Mouse (Mus musculus) forebrain, postnatal 0 days (tissue): ENCODE results near the gene Nod1. TPM values are rescaled to one million over a fixed set of nuclear protein-coding genes. Genes with fewer than 3 reads are reported as not detected.

Experiments
- ATAC-seq: fragments of 200-750 bp; cut with Nextera tagmentation; 2 replicates; pipeline ENCODE4 v1.8.0; 2017; ENCODE audit warnings: mild to moderate bottlenecking, moderate library complexity
- DNase-seq: peaks from one replicate; pipeline ENCODE4 v3.0.0-alpha.2; 2015
- H3K27ac ChIP-seq: fragments of 300-500 bp; sonication (generic); 2 replicates; pipeline ENCODE4 v1.5.1; 2014; ENCODE audit warnings: low read depth, mild to moderate bottlenecking, antibody characterized with exemption, low read length, moderate library complexity, mixed read lengths
- H3K27me3 ChIP-seq: fragments of 300-500 bp; sonication (generic); 2 replicates; pipeline ENCODE4 v1.6.1; 2014; ENCODE audit warnings: mild to moderate bottlenecking, low read length, mixed read lengths; ENCODE audit not compliant: insufficient read depth
- H3K36me3 ChIP-seq: fragments of 300-500 bp; sonication (generic); 2 replicates; pipeline ENCODE4 v1.6.1; 2014; ENCODE audit warnings: mild to moderate bottlenecking, moderate library complexity; ENCODE audit not compliant: insufficient read depth
- H3K4me1 ChIP-seq: fragments of 300-500 bp; sonication (generic); 2 replicates; pipeline ENCODE4 v1.6.1; 2014; ENCODE audit warnings: antibody characterized with exemption; ENCODE audit not compliant: insufficient read depth
- H3K4me2 ChIP-seq: fragments of 300-500 bp; sonication (generic); 2 replicates; pipeline ENCODE4 v1.6.1; 2014; ENCODE audit warnings: low read depth, mild to moderate bottlenecking, moderate library complexity
- H3K4me3 ChIP-seq: fragments of 300-500 bp; sonication (generic); 2 replicates; pipeline ENCODE4 v1.5.1; 2014; ENCODE audit warnings: low read depth, low read length, mixed read lengths
- H3K9ac ChIP-seq: fragments of 300-500 bp; sonication (generic); 2 replicates; pipeline ENCODE4 v1.6.1; 2014; ENCODE audit warnings: mild to moderate bottlenecking
- H3K9me3 ChIP-seq: fragments of 300-500 bp; sonication (generic); 2 replicates; pipeline ENCODE4 v1.6.1; 2016; ENCODE audit warnings: low read length
- CTCF ChIP-seq: sonication (generic); IDR thresholded peaks from 2 replicates; pipeline ENCODE4 v1.5.1; 2016; ENCODE audit warnings: antibody characterized with exemption, control low read depth, low read depth
- WGBS: fragments of 180-500 bp; shearing (Covaris S2); extraction: QIAGEN DNeasy Blood & Tissue Kit; methylation state at CpG from one replicate; pipeline ENCODE4 v1.1.7; 2014; 5-methylcytosine and 5-hydroxymethylcytosine counted together
- polyA plus RNA-seq: library from polyadenylated mRNA; unstranded; fragments of >200 nt; fragmentation: Nextera tagmentation; extraction: Ambion mirVana; gene quantifications from 2 replicates; pipeline ENCODE4 v1.2.1, GENCODE M21; 2015
- total RNA-seq: library from RNA; depleted of rRNA; stranded (reverse); fragments of >200 nt; gene quantifications from 2 replicates; pipeline ENCODE4 v1.2.3, GENCODE M21; 2014

Gene Nod1
- total and polyA plus RNA-seq, 2 experiments from 2014 or later: 1.8 to 2.0 TPM

DNA sequence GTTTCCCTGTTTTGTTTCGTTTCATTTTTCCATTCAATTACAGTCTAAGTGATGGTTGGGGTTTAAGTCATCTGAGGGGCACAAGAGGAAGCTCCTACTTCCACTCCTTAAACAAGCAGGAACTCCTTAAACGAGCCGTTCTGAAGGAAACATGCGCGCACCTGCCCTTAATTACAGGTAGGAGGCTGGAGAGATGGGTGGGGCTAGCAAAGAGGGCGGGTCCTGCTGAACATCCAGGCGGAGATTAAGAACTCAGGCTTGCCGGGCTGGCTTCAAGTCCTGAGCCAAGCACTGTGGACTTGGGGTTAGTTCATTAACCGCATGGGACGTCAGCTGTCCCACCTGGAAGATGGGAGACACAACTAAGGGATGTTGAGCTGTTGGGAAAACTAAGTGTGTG is 4.8 kb downstream of the Nod1 start:
- Histone ChIP-seq H3K4me3 (no peak overlapping the region), H3K9ac (no peak overlapping the region), H3K4me1 (no peaks in the 10 kb centered on the region), H3K27me3 (no peaks in the 10 kb centered on the region; the same call in 1 of the 2 replicates), H3K9me3 (no peaks in the 10 kb centered on the region), H3K36me3 (no peaks in the 10 kb centered on the region), H3K4me2 (no peak overlapping the region), H3K27ac (no peak overlapping the region)
- TF ChIP-seq CTCF: no peak
- no peak for DNase-seq
- no peak for ATAC-seq
- WGBS: 44% methylated on average over 10 of the region's 10 CpGs

DNA sequence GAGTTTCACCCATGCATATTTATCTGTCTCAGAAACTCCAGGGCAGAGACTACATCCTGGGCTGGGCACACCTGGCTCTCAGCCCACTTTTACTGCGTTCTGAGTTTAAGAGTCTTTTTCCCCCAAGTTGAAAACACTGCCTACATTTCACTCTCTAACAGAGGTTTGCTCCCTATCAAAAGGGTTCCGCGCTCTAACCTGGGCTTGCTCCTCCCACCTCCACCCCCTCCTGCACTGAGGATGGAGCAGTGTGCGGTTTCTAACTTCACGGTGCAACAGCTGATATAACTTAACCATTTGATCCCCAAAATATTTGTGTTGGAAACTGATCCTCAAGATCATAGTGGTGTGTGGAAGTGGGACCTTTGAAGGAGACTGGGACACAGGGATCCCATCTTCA is 7.2 kb downstream of the Nod1 start:
- DNase-seq (no peak), ATAC-seq (no peak)
- Histone ChIP-seq H3K36me3 (no peaks in the 10 kb centered on the region), H3K4me2 (no peak overlapping the region), H3K27ac (no peak overlapping the region), H3K4me3 (no peak overlapping the region), H3K9ac (no peak overlapping the region), H3K4me1 (no peaks in the 10 kb centered on the region), H3K27me3 (no peaks in the 10 kb centered on the region), H3K9me3 (no peaks in the 10 kb centered on the region)
- WGBS: 55% methylated on average over 5 of the region's 5 CpGs
- TF ChIP-seq CTCF: no peak

DNA sequence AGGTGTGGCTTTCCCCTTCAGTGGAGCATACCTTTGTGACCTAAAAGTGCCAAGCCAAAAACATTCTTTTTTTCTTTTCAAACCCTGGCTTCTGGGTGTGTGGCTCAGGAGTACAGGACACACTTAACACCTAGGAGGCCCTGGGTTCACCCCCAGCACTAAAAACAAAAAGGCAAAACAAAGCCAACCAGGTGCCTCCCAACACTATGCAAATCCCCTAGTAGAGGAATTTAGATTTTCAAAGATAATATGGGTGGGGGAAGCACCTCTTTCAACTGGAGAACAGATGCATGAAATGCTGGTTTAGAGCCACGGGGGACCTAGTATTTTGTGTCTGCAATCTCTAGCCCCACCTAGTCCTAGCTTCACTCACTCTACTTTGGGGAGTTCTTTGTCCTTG is 7.7 kb downstream of the Nod1 start:
- Histone ChIP-seq H3K9me3 (no peaks in the 10 kb centered on the region), H3K4me3 (no peak overlapping the region), H3K4me2 (no peak overlapping the region), H3K9ac (no peak overlapping the region), H3K36me3 (no peaks in the 10 kb centered on the region), H3K27ac (no peak overlapping the region), H3K27me3 (no peaks in the 10 kb centered on the region), H3K4me1 (no peaks in the 10 kb centered on the region)
- DNase-seq (no peak), ATAC-seq (no peak)
- no peak for TF ChIP-seq CTCF
- WGBS: 79% methylated on average over 1 of the region's 1 CpGs

DNA sequence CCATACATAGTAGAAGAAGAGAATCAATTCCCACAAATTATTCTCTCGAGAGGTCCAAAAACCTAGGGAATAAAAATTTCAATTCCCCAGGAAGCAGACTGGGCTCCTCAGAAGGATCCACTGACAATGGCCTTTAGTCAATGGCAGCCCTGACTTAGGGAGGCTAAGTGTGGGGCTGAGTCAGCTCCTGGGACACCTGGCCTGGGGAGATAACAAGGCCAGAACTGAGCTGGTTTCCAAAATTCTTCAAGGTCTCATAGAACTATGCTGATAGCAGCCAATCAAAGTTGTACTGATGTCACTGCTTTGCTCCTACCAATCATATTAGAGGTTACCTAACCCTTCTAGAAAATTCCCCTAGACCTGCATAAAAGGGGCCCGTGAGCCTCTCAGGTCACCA is 8.8 kb downstream of the Nod1 start:
- no peak overlapping the region for H3K9ac ChIP-seq
- no peaks in the 10 kb centered on the region for H3K36me3 ChIP-seq
- no peak overlapping the region for H3K4me2 ChIP-seq
- no peak overlapping the region for H3K4me3 ChIP-seq
- H3K27ac ChIP-seq: no peak overlapping the region
- no peak for ATAC-seq
- DNase-seq: no peak
- no peak for TF ChIP-seq CTCF
- no peaks in the 10 kb centered on the region for H3K4me1 ChIP-seq
- H3K9me3 ChIP-seq: no peaks in the 10 kb centered on the region
- H3K27me3 ChIP-seq: no peaks in the 10 kb centered on the region
- 89% methylated on average over 2 of the region's 2 CpGs for whole genome bisulfite sequencing

DNA sequence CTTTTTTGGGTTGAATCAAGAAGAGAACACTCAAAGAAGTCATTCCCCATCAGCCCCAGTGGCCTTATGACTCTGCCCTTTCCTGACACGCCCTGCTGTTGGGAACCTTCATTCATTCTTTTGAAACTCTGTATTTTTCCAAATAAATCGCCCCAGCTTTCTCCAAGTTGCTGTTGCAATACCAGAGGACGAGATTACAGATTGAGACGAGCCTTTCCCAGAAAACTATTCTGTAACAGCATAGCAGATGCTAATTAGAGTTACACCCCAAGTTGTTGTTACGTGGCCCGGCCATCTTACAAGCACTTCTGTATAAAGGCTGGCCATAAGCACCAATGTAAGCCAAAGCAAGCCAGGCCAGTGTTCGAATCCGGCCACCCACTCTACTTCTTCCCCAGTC is 14.8 kb downstream of the Nod1 start:
- DNase-seq: no peak
- Histone ChIP-seq H3K36me3 (no peaks in the 10 kb centered on the region), H3K27me3 (no peaks in the 10 kb centered on the region), H3K4me3 (no peak overlapping the region), H3K4me2 (no peak overlapping the region), H3K4me1 (no peaks in the 10 kb centered on the region), H3K9ac (no peak overlapping the region), H3K27ac (no peak overlapping the region), H3K9me3 (no peaks in the 10 kb centered on the region)
- no peak for ATAC-seq
- no peak for TF ChIP-seq CTCF
- WGBS: 84% methylated on average over 8 of the region's 8 CpGs

DNA sequence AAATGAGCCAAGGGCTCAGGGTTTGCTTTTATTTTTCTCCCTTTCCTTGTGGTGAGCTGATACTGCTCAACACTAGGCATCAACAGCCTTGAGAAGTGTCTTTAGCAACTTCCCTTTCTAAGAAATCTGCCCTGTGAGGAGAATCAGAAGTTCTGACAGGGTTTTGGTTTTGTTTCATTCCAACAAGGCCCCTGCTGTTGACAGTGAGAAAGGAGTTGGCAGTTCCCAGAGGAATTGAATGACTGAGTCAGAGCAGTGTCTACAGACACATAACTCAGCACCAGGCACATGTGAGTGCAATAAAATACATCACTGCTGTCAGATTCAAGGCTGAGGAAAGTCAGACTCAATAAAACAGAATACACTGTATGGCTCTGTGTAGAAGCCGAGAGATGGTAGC is 16.0 kb downstream of the Nod1 start:
- no peak overlapping the region for H3K4me3 ChIP-seq
- no peak overlapping the region for H3K27ac ChIP-seq
- H3K36me3 ChIP-seq: no peaks in the 10 kb centered on the region
- no peak overlapping the region for H3K9ac ChIP-seq
- H3K4me1 ChIP-seq: no peaks in the 10 kb centered on the region
- H3K27me3 ChIP-seq: no peaks in the 10 kb centered on the region
- no peak overlapping the region for H3K4me2 ChIP-seq
- DNase-seq (no peak), ATAC-seq (peak; percentile 68; the same call in 1 of the 2 replicates)
- H3K9me3 ChIP-seq: no peaks in the 10 kb centered on the region
- no peak for TF ChIP-seq CTCF
- 71% methylated on average over 1 of the region's 1 CpGs for WGBS

DNA sequence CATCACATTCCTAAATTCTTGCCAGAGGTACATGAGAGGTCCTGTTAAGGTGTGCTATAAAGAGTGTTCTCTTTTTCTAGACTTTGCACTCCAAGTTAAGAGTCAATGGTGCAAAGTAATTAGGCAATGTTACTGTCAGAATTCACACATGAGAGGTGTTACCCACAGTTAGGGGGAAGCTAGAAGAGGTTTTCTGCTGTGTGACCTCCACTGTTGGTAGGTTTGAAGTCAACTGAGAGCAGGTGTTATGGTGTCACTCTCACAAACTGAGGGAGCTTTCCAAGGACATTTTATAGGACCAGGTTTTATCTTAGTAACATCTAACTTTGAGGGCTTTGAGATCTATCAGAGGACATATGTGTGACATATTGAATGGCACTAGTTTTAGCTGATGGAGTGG is 16.5 kb downstream of the Nod1 start:
- Histone ChIP-seq H3K9ac (no peak overlapping the region), H3K4me3 (no peak overlapping the region), H3K4me1 (no peaks in the 10 kb centered on the region), H3K27ac (no peak overlapping the region), H3K9me3 (no peaks in the 10 kb centered on the region), H3K4me2 (no peak overlapping the region), H3K27me3 (no peaks in the 10 kb centered on the region), H3K36me3 (no peaks in the 10 kb centered on the region)
- TF ChIP-seq CTCF: no peak
- no peak for DNase-seq
- no peak for ATAC-seq
